Mouse (Mus musculus) kidney, adult 10 weeks (tissue): Measurements from ENCODE around the gene Prl7a2. TPM values are rescaled to one million over a fixed set of nuclear protein-coding genes. Genes with fewer than 3 reads are reported as not detected.

ENCODE experiments used
- polyA plus RNA-seq: library from polyadenylated mRNA; stranded (reverse); fragments of 350-450 nt; fragmentation: Illumina TruSeq; extraction: RNeasy Lipid Tissue Mini Kit (QIAGEN cat#74804); gene quantifications from one replicate; pipeline ENCODE4 v1.2.3, GENCODE M21; 2014; ENCODE audit warnings: low read depth, low replicate concordance

Prl7a2 gene
- not detected for polyA plus RNA-seq

DNA sequence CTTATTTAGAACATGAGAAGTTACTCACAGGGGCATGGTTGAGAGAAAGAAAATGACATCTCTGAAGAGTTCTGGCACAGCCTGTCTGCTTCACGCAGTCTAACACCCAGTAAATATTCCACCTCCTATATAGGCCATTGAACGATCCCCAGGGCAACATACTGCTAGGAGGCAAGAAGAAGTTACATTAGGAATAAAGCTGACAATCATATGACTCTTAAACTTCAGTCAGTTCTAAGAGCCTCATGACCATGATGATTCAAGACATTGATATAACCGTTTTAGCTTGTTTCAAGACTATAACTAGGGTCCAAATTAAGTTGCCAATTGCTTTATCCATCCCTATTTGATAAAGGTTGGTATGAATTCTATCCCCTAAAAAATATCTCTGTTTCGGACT is at the start of gene Prl7a2:
Gene Prl7a2 (minus strand): TSS at position 101 of the 400 bp plus-strand sequence.

DNA sequence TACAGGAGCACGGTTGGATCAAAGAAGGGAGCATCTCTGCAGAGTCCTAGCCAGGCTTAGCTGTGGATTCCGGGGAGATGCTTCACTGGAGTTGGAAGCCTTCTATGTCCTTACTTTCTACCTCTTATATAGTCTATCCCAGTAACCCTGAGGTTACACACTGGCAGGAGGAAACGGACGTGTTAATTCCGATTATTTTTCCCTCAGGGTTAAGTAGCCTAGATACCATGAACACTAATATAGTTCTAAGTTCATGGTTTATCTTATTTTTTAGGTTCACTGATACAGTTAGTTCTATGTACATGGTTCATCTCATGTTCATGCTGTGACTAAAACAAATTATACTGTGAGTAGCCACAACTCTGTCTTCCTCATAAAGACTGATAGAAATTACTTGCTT is 48.8 kb upstream of the Prl7a2 start, which contains the start of gene Prl7d1:
Gene Prl7d1 (minus strand): TSS at position 101 of the 400 bp plus-strand sequence.

DNA sequence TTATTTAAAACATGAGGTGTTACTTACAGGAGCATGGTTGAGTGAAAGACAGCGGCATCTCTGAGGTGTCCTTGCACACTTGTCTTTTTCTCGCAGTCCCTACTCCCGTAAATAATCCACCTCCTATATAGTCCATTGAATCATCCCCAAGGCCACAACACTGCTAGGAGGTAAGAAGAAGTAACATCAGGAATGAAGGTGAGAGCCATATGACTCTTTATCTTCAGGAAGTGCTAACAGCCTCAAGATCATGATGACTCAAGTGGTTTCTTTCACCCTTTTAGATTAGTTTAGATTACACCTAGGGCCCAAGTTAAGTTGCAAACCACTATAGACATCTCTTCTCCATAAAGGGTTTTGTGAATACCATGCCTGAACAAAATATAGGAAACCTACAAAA is 25.4 kb downstream of the Prl7a2 start, which contains the start of gene Prl7a1:
Gene Prl7a1 (minus strand): TSS at position 101 of the 400 bp plus-strand sequence.

DNA sequence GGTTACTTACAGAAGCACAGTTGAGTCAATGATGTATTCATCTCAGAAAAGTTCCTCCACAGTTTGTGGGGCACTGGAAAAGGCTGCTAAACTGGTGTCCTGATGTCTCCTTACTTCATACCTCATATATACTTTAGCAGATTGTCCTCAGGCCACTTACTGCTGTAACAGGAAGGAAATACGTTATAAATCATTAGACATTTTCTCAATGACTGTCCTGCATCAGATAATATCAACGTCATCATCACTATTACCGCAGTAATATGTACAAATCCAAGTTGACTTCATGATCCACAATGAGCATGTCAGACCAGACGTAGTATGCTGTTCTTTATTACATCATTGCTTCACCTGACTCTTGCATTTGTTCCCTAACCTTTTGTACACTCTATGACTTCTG is 57.4 kb downstream of the Prl7a2 start, which contains the start of gene Prl7b1:
Gene Prl7b1 (minus strand): TSS at position 101 of the 400 bp plus-strand sequence.

Other genes starting within 250 kb of the Prl7a2 start
- gene Prl8a6, start 229.3 kb downstream of the Prl7a2 start, polyA plus RNA-seq: not detected
- gene Prl8a8, start 154.8 kb downstream of the Prl7a2 start, polyA plus RNA-seq: not detected
- gene Prl8a9, start 103.4 kb downstream of the Prl7a2 start, polyA plus RNA-seq: not detected
- gene Prl8a1, start 85.9 kb downstream of the Prl7a2 start, polyA plus RNA-seq: not detected
- not detected for gene Prl7b1, start 57.5 kb downstream of the Prl7a2 start, polyA plus RNA-seq
- not detected for gene Prl7a1, start 25.5 kb downstream of the Prl7a2 start, polyA plus RNA-seq
- gene Prl7d1, start 48.7 kb upstream of the Prl7a2 start, polyA plus RNA-seq: not detected
- gene Prl7c1, start 112.8 kb upstream of the Prl7a2 start, polyA plus RNA-seq: not detected
- gene Prl2a1, start 133.6 kb upstream of the Prl7a2 start, polyA plus RNA-seq: not detected
- gene Prl2c1, start 181.3 kb upstream of the Prl7a2 start, polyA plus RNA-seq: not detected